Mouse (Mus musculus): ENCODE measurements around the gene Stat6. TPM values are rescaled to one million over a fixed set of nuclear protein-coding genes. Genes with fewer than 3 reads are reported as not detected.

Gene Stat6
- polyA plus RNA-seq, 1 experiment: 7.4 TPM

- TF ChIP-seq CTCF (IDR thresholded peaks at IDR 0.05; ENCODE audit: borderline replicate concordance, extremely low read depth, insufficient read depth, insufficient read length): no peak
- no peak for TF ChIP-seq POLR2A (IDR thresholded peaks at IDR 0.05; ENCODE audit: borderline replicate concordance, extremely low read depth, insufficient read depth, insufficient read length, poor library complexity, severe bottlenecking)
- no peak for DNase-seq (ENCODE audit: low read depth)
Measured at GRCm38 (mm10) chr10:127615591-127615990, 27.2 kb upstream of the Stat6 start.

GRCm38 (mm10) chr10:127616261-127616679 lies 26.5 kb upstream of the Stat6 start:
- DNase-seq (ENCODE audit: low read depth): no peak
- TF ChIP-seq POLR2A (IDR thresholded peaks at IDR 0.05; ENCODE audit: borderline replicate concordance, extremely low read depth, insufficient read depth, insufficient read length, poor library complexity, severe bottlenecking) (no peak), CTCF (IDR thresholded peaks at IDR 0.05; ENCODE audit: borderline replicate concordance, extremely low read depth, insufficient read depth, insufficient read length) (no peak)

- TF ChIP-seq POLR2A (IDR thresholded peaks at IDR 0.05; ENCODE audit: borderline replicate concordance, extremely low read depth, insufficient read depth, insufficient read length, poor library complexity, severe bottlenecking) (no peak), CTCF (IDR thresholded peaks at IDR 0.05; ENCODE audit: borderline replicate concordance, extremely low read depth, insufficient read depth, insufficient read length) (no peak)
- no peak for DNase-seq (ENCODE audit: low read depth)
Measured at GRCm38 (mm10) chr10:127617294-127617693, 25.5 kb upstream of the Stat6 start.

GRCm38 (mm10) chr10:127618173-127618572 lies 24.6 kb upstream of the Stat6 start:
- DNase-seq (ENCODE audit: low read depth): no peak
- TF ChIP-seq POLR2A (IDR thresholded peaks at IDR 0.05; ENCODE audit: borderline replicate concordance, extremely low read depth, insufficient read depth, insufficient read length, poor library complexity, severe bottlenecking): no peak

GRCm38 (mm10) chr10:127619119-127619721 lies 23.6 kb upstream of the Stat6 start:
- no peak for DNase-seq (ENCODE audit: low read depth)
- TF ChIP-seq POLR2A (IDR thresholded peaks at IDR 0.05; ENCODE audit: borderline replicate concordance, extremely low read depth, insufficient read depth, insufficient read length, poor library complexity, severe bottlenecking) (no peak), CTCF (IDR thresholded peaks at IDR 0.05; ENCODE audit: borderline replicate concordance, extremely low read depth, insufficient read depth, insufficient read length) (no peak)

GRCm38 (mm10) chr10:127619941-127620405 lies 22.8 kb upstream of the Stat6 start:
- TF ChIP-seq CTCF (IDR thresholded peaks at IDR 0.05; ENCODE audit: borderline replicate concordance, extremely low read depth, insufficient read depth, insufficient read length) (peak; percentile 4; the same call in 1 of the 2 replicates), POLR2A (IDR thresholded peaks at IDR 0.05; ENCODE audit: borderline replicate concordance, extremely low read depth, insufficient read depth, insufficient read length, poor library complexity, severe bottlenecking) (no peak)
- DNase-seq (ENCODE audit: low read depth): peak; percentile 56

GRCm38 (mm10) chr10:127620406-127621190 lies 22.2 kb upstream of the Stat6 start, which contains the start of gene Lrp1:
Gene Lrp1 (minus strand): TSS chr10:127621148.
- DNase-seq (ENCODE audit: low read depth): peak; percentile 59
- TF ChIP-seq CTCF (IDR thresholded peaks at IDR 0.05; ENCODE audit: borderline replicate concordance, extremely low read depth, insufficient read depth, insufficient read length) (no peak), POLR2A (IDR thresholded peaks at IDR 0.05; ENCODE audit: borderline replicate concordance, extremely low read depth, insufficient read depth, insufficient read length, poor library complexity, severe bottlenecking) (no peak)

- peak; percentile 30; the same call in 1 of the 2 replicates for TF ChIP-seq POLR2A (IDR thresholded peaks at IDR 0.05; ENCODE audit: borderline replicate concordance, extremely low read depth, insufficient read depth, insufficient read length, poor library complexity, severe bottlenecking)
- no peak for TF ChIP-seq CTCF (IDR thresholded peaks at IDR 0.05; ENCODE audit: borderline replicate concordance, extremely low read depth, insufficient read depth, insufficient read length)
Measured at GRCm38 (mm10) chr10:127621191-127622056, 21.4 kb upstream of the Stat6 start.

GRCm38 (mm10) chr10:127622057-127622392 lies 20.8 kb upstream of the Stat6 start:
- peak; percentile 46; the same call in 1 of the 2 replicates for TF ChIP-seq CTCF (IDR thresholded peaks at IDR 0.05; ENCODE audit: borderline replicate concordance, extremely low read depth, insufficient read depth, insufficient read length)
- TF ChIP-seq POLR2A (IDR thresholded peaks at IDR 0.05; ENCODE audit: borderline replicate concordance, extremely low read depth, insufficient read depth, insufficient read length, poor library complexity, severe bottlenecking): no peak
- DNase-seq (ENCODE audit: low read depth): peak; percentile 59

More at GRCm38 (mm10) chr10:127621191-127622056, 21.4 kb upstream of the Stat6 start:
- peak; percentile 96 for DNase-seq (ENCODE audit: low read depth)

- TF ChIP-seq POLR2A (IDR thresholded peaks at IDR 0.05; ENCODE audit: borderline replicate concordance, extremely low read depth, insufficient read depth, insufficient read length, poor library complexity, severe bottlenecking) (no peak), CTCF (IDR thresholded peaks at IDR 0.05; ENCODE audit: borderline replicate concordance, extremely low read depth, insufficient read depth, insufficient read length) (no peak)
- DNase-seq (ENCODE audit: low read depth): no peak
Measured at GRCm38 (mm10) chr10:127622661-127623060, 20.1 kb upstream of the Stat6 start.

Data from brain, embryonic 14.5 days (tissue).